Mouse (Mus musculus) thymus, postnatal 0 days (tissue): ENCODE results near the gene Fgfr2. TPM values are rescaled to one million over a fixed set of nuclear protein-coding genes. Genes with fewer than 3 reads are reported as not detected.

Experiments used
- DNase-seq: peaks from one replicate; pipeline ENCODE4 v3.0.0-alpha.2; 2015; ENCODE audit warnings: low spot score
- polyA plus RNA-seq: library from polyadenylated mRNA; unstranded; fragments of >200 nt; fragmentation: Nextera tagmentation; extraction: Ambion mirVana; gene quantifications from 2 replicates; pipeline ENCODE4 v1.2.1, GENCODE M21; 2015

Fgfr2 gene
- polyA plus RNA-seq, 1 experiment from 2014 or later: 23.6 TPM

DNA sequence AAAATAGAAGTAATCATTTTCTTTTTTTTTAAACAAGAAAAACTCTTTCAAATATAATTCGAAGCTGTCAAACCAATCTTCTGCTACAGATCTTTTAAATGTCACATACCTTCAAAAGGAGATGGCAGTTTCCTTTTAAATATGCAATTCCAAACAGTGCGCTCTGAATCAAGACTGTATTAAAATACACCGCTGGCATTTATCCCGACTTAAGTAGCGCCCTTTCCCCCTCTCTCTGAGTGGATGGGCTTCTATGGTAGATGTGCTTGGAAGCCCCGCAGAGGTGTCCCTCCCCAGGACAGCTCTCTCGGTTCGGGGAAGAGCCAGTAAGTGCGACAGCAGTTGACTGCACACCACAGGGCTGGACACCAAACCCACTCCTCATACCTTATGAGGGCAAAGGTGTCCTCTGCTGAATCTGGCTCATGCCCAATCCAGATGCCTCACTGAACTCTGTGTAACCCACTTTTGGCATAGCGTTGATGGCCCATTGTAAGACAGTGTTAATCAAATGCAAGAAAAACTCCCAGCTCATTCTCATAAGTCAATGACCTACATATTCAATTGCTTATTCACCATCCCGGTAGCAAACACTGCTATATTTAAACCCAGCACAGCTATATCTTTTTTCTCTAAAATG, 33.4 kb downstream of the Fgfr2 start:
- no peak for DNase-seq

- no peak for DNase-seq
Observed at GRCm38 (mm10) chr7:133088830-133089261, 34.3 kb downstream of the Fgfr2 start.

DNA sequence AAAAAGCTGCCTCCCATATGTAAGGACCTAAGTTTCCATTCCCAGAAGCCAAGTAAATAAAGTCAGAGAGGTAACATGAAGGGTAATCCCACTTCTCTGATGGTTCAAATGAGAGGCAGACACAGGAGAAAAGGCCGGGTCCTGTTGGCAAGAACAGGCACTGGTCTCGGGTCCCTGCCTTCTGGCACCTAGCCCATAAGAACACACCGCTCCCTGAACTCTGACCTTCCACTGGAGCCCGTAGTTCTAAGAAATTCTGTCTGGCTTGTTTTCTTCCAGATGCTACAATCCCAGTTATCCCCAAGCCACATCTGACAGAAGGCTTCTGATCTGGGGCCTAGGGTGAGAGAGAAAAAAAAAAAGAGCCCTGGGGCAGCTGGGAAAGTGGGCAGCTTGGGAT, 34.7 kb downstream of the Fgfr2 start:
- no peak for DNase-seq

DNA sequence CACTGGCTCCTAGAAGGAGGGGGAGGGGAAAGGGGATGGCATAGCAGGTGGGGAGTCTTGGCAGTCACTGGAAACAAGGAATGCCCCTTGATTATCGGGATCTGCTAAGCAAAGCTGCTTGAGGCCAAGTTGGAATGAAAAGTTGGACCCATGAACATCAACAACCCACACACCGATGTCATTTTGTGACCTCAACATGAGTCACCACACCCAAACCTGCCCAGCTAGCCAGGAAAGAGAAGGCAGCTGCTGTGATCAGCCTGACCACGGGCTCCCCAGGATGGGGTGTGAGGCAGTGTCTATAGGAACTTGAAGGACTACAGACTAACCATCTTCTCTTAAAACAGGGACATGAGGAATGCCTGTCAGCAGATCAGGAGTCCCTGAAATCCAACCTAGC, 37.7 kb downstream of the Fgfr2 start:
- DNase-seq: no peak

DNA sequence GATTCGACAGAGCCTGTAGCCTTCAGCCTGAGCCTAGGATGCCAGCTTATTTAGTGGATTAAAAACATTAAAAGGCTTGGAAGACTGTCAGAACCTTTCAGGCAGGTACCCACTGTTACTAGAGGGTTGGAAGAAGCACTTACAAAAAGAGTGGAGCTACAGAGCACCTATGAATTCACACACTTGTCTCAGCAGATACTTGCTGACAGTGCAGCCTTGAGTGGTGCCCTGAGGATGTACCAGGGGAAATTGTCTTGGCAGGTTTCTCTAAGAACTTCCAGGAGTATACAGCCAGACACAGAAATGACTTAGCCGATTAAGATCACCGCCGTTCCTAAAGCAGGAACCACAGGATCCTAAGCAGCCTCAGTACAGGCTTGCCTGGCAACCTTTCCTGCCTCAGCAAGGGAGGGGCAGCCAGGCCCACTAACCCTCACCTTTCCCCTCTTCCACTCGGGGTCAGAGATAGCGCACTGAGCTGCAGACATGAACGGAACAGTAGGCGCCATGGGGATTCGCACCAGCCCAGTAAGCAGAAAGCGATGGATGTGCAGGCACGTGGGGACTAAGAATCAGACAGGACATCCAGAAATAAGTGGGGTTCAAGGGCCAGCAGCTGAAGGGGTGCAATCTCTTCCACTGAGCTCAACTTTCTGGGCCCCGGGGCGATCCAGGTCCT, 39.1 kb downstream of the Fgfr2 start:
- no peak for DNase-seq

DNA sequence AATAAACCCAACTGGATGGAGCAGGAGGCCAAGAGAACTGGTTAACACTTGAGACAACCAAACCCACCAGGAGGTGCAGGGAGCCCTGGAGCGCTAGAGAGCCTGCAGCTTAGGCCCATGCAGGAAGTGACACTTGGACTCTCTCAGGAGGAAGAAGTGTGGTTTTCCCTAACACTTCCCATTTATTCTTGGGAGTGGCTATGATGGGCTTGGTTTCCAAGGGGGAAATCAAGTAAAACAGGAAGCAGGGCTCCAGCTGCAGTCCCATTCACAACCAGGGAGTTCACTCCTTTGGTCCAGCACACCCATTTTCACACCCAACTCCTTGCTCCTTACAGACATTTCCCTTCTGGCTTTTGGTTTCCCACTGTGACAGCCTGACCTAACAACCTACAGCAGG, 44.2 kb downstream of the Fgfr2 start:
- DNase-seq: no peak

DNA sequence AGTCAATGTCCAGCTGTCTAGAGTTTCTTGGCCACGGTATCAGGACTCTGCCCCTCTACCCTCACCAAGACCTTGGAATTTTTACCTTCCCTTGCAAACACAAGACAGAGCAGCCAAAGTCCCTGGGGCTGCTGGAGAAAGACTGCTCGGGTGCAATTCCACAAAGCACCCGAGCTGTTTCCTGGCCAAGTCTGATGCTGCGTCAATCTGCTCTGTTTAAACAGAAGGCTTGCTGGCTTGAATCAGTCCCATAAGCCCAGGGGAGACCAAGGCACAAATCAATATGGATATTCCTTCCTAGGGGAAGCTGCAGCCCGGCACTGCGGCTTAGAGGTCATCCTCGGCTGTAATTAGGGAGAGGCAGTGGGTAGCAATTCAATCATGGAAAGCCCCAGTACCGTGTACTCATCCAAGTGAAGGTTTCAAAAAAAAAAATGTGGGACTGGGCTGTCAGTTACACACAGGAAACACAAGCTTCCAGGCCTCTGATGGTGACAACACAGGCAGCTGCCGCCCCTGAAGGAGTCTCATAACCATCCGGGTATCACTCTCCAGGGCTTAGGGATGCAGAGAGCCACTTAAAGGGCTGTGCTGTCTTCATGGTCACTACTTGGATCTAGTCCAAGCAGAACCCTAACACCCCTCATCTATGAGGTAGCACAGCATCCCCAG, 48.6 kb downstream of the Fgfr2 start:
- no peak for DNase-seq

- no peak for DNase-seq
Observed at GRCm38 (mm10) chr7:133073147-133073651, 50.0 kb downstream of the Fgfr2 start.

DNA sequence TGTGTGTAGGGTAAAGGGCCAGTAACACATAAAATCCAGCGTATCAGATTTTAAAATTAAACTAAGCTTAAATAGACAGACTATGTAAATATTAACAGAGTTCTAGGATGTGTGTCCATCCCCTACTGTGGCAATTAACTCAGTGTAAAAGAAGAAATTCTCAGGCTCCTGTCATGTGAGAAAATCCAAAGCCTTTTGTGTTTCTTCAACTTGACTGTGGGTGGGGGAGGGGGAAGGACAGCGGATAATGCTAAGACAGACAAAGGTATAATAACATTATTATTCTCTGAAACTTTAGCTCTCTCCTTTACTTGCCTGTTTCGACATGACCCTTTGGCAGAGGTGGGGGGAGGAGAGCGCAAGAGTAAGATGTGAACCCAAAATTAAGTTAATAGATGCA, 50.6 kb downstream of the Fgfr2 start:
- no peak for DNase-seq

- no peak for DNase-seq
Observed at GRCm38 (mm10) chr7:133067321-133067841, 55.8 kb downstream of the Fgfr2 start.

DNA sequence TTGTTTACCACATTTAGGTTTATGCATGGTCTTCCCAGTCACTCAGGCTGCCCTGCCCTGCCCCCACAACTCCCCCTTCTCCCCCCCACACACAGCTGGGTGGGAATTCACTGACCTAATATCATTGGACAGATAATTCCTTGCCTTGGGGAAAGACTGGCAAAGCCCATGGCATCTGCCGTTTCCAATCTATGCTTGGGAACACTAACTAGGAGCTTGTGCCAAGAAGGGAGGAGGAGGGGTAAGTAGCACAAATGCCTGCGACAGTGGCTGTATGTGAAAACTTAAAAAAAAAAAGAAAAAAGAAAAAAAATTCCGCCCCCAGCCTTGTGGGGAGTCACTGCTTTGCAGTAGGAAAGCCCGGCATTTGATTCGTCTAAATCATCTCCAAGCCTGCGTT, 56.4 kb downstream of the Fgfr2 start:
- DNase-seq: no peak

DNA sequence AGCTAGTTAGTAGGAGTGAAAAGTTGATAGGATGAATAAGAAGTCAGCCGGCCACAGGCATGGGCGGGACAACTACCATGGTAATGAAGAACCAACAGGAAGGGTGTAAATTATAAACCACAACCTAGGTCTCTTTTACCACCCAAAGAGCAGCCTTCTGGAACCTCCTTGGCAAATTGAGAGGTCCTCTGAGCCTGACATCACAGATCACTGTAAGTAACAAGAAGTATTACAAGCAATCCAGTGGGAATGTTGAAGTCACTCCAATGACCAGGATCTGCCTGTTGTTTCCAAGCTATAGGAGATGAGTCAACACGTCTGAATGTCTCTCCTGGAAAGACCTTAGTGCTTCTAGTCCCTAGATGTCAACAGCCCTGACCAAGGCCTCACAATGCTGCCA, 61.1 kb downstream of the Fgfr2 start:
- no peak for DNase-seq

GRCm38 (mm10) chr7:133060170-133060569, 63.0 kb downstream of the Fgfr2 start:
- DNase-seq: no peak

DNA sequence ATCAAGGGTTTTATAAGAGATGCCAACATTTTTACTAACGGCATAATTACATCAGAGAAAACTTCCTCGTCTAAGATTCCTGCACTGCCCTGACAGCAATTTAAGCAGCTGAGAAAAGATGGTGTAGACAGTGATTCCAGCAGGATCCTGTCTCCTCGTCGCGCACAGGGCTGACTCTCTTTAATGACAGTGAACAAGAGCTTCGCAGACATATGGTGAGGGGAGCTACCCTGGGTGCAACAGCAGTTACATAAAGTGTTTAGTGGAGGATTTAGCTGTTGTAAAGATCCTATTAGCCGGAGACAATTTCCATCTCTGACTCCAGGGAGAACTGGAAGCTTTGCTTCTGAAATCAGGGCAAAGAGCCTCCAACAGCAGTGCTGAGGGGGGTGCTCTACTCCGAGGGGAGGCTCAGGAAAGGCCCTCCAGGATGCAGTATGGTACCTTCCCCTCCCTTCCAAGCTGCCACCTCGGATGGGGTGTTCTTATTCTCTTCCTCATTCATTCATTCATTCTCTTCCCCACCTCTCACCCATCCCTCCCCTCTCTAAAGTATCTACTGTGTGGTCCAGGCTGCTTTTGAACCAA, 63.5 kb downstream of the Fgfr2 start:
- DNase-seq: no peak

- no peak for DNase-seq
Observed at GRCm38 (mm10) chr7:133059150-133059509, 64.0 kb downstream of the Fgfr2 start.

- no peak for DNase-seq
Observed at GRCm38 (mm10) chr7:133058496-133059149, 64.5 kb downstream of the Fgfr2 start.

DNA sequence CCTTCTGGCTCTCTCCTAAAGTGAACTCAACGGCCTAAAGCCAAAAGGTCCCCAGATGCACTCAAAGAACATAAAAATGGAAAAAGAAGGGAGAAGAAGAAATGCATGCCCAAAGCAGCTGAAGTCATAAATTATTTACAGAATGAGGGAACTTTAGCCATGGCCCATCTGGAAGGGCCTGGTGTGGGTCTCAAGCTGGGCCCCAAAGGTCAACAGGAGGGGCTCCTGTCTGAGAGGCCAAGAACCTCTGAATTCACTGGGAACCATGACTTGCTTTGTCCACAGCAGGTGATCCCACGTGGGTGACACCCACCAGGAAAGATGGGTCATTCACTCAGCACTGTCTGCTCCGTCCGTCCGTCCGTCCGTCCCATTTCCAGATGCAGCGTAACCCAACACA, 66.2 kb downstream of the Fgfr2 start:
- DNase-seq: no peak

GRCm38 (mm10) chr7:133054486-133054885, 68.7 kb downstream of the Fgfr2 start:
- no peak for DNase-seq

- DNase-seq: no peak
Observed at GRCm38 (mm10) chr7:133053757-133054156, 69.4 kb downstream of the Fgfr2 start.

GRCm38 (mm10) chr7:133052819-133053218, 70.3 kb downstream of the Fgfr2 start:
- DNase-seq: no peak

DNA sequence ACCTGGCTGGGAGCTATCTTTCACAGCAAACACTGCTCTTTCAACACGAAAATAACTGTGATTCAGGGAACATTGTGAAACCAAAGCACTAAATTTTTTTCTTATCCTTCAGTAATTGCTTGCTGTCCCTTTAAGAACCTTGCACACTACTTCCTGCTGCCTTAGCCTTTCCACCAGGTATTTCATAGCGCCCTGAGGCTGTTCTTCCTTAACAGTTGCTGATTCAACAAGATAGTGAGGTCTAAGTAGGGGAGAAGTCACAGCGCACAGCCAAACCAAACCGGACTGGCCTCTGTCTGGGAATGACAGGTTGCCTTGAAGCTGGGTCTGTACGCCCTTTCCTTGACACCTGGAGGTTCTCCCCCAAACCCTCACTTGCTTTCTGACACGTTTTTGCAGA, 72.5 kb downstream of the Fgfr2 start:
- no peak for DNase-seq
